Mouse (Mus musculus): ENCODE results near the gene Cul9.

Gene Cul9

DNA sequence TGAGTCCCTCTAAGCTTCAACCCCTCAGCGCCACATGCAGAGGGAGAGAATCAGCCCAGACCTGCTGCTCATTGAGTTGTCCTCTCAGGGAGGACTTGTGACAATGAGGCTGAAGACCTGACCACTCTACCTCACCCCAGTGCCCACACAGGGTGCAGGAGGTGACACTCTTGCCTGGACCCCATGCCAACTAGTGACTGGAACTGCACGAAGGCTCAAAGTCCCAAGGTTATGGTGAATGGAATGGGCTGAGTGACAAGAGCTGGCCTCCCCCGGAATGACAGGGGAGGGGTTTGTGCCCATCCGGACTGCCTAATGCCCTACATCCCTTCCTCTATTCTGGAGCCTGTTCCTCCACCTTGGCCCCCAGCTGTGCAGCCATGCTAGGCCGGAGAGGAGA is 93.5 kb downstream of the Cul9 start:
- DNase-seq (ENCODE audit: low spot score in 2 of 2) = no peak
